Mouse (Mus musculus): Measurements from ENCODE around the gene Hspa1l. TPM values are rescaled to one million over a fixed set of nuclear protein-coding genes. Genes with fewer than 3 reads are reported as not detected.
"Not testable (repeated sequence)": the region's sequence is repeated elsewhere in the genome, so short reads cannot be mapped to it uniquely, and the experiment has no call there.

The Hspa1l gene
- total RNA-seq, 4 experiments from 2014 or later, result 19.4 to 26.1 (median 20.2) TPM

- DNase-seq (ENCODE audit: low spot score in 2 of 2), result no peak
Measured at GRCm38 (mm10) chr17:34950514-34951455, 21.7 kb upstream of the Hspa1l start.

GRCm38 (mm10) chr17:34951636-34952377 lies 20.7 kb upstream of the Hspa1l start:
- no peak for DNase-seq (ENCODE audit: low spot score in 2 of 2)

- peak; percentile 62 to 64 for DNase-seq (ENCODE audit: low spot score in 2 of 2)
Measured at GRCm38 (mm10) chr17:34952378-34953040, 20.0 kb upstream of the Hspa1l start.

- no peak for DNase-seq (ENCODE audit: low spot score in 2 of 2)
Measured at GRCm38 (mm10) chr17:34953258-34953657, 19.2 kb upstream of the Hspa1l start.

- DNase-seq (ENCODE audit: low spot score in 2 of 2), result no peak
Measured at GRCm38 (mm10) chr17:34953904-34954303, 18.6 kb upstream of the Hspa1l start.

GRCm38 (mm10) chr17:34954831-34955230 lies 17.7 kb upstream of the Hspa1l start:
- DNase-seq (ENCODE audit: low spot score in 2 of 2), result no peak

- DNase-seq (ENCODE audit: low spot score in 2 of 2), result no peak
Measured at GRCm38 (mm10) chr17:34955884-34956283, 16.6 kb upstream of the Hspa1l start.

GRCm38 (mm10) chr17:34956340-34956739 lies 16.2 kb upstream of the Hspa1l start:
- DNase-seq (ENCODE audit: low spot score in 2 of 2), result no peak

- DNase-seq (ENCODE audit: low spot score in 2 of 2), result not testable (repeated sequence)
Measured at GRCm38 (mm10) chr17:34957291-34957690, 15.2 kb upstream of the Hspa1l start.

- not testable (repeated sequence) for DNase-seq (ENCODE audit: low spot score in 2 of 2)
Measured at GRCm38 (mm10) chr17:34957966-34958365, 14.5 kb upstream of the Hspa1l start.

- DNase-seq (ENCODE audit: low spot score in 2 of 2), result not testable (repeated sequence)
Measured at GRCm38 (mm10) chr17:34958734-34959129, 13.8 kb upstream of the Hspa1l start.

- DNase-seq (ENCODE audit: low spot score in 2 of 2), result peak; percentile 72 to 80
Measured at GRCm38 (mm10) chr17:34959130-34959778, 13.2 kb upstream of the Hspa1l start, which contains the start of gene Hspa1b. Gene Hspa1b, minus strand, starts transcription at chr17:34959238.

- no peak for DNase-seq (ENCODE audit: low spot score in 2 of 2)
Measured at GRCm38 (mm10) chr17:34959881-34960515, 12.5 kb upstream of the Hspa1l start.

GRCm38 (mm10) chr17:34960702-34961493 lies 11.6 kb upstream of the Hspa1l start:
- no peak for DNase-seq (ENCODE audit: low spot score in 2 of 2)

- DNase-seq (ENCODE audit: low spot score in 2 of 2), result no peak
Measured at GRCm38 (mm10) chr17:34962125-34962524, 10.4 kb upstream of the Hspa1l start.

GRCm38 (mm10) chr17:34962841-34963240 lies 9.7 kb upstream of the Hspa1l start:
- no peak for DNase-seq (ENCODE audit: low spot score in 2 of 2)

- no peak for DNase-seq (ENCODE audit: low spot score in 2 of 2)
Measured at GRCm38 (mm10) chr17:34964640-34965049, 7.9 kb upstream of the Hspa1l start.

GRCm38 (mm10) chr17:34965627-34966026 lies 6.9 kb upstream of the Hspa1l start:
- no peak for DNase-seq (ENCODE audit: low spot score in 2 of 2)

GRCm38 (mm10) chr17:34969822-34970221 lies 2.7 kb upstream of the Hspa1l start, which contains the start of gene Gm20481:
Gene Gm20481, plus strand, starts transcription at chr17:34969912.
- DNase-seq (ENCODE audit: low spot score in 2 of 2), result not testable (repeated sequence)

GRCm38 (mm10) chr17:34970850-34971249 lies 1.7 kb upstream of the Hspa1l start:
- DNase-seq (ENCODE audit: low spot score in 2 of 2), result not testable (repeated sequence)

Data from gastrocnemius, adult 8-10 months (tissue).